Mouse (Mus musculus): ENCODE data around the gene Efcab2. TPM values are rescaled to one million over a fixed set of nuclear protein-coding genes. Genes with fewer than 3 reads are reported as not detected.
A peak's percentile ranks its signal among the peaks of the same experiment; 100 is the strongest.

Efcab2 gene
- polyA plus RNA-seq, 2 experiments, result 0.64 to 4.3 TPM

DNA sequence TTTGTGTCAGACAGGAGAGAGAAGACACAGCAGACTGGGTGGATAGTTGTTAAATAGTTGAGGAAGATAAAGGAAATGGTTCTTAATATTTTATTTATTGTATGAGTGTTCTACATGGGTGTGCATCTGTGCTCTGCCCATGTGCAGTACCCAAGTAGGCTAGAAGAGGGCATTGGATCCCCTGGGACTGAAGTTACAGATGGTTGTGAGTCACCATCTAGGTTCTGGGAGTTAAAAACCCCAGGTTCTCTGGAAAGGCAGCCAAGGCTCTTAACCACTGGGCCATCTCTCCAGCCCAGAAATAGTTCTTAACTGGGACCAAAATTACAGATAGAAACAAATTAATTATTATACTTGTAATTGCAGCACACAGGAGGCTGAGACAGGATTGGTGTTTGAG, 30.5 kb upstream of the Efcab2 start:
- H3K36me3 ChIP-seq (replicated peaks; ENCODE audit: control insufficient read depth, insufficient read depth, low read depth), result no peaks in the 10 kb centered on the region
- no peaks in the 10 kb centered on the region for H3K27me3 ChIP-seq (ENCODE audit: control insufficient read depth, insufficient read depth, low read length)
- no peak for DNase-seq (ENCODE audit: low read depth in 3 of 3, low spot score in 3 of 3)
- no peaks in the 10 kb centered on the region for H3K9me3 ChIP-seq (ENCODE audit: control insufficient read depth, low read length)
- H3K4me3 ChIP-seq (ENCODE audit: insufficient read depth in 1 of 2, low read depth in 2 of 2, low read length in 2 of 2), result no peak overlapping the region
- no peak overlapping the region for H3K9ac ChIP-seq (replicated peaks)
- H3K4me1 ChIP-seq (replicated peaks; ENCODE audit: control insufficient read depth in 2 of 2, insufficient read depth in 2 of 2, low read length in 1 of 2), result peaks cover 4 to 13% of the 10 kb centered on the region in 2 experiments; a peak in 3 of 4 replicates
- H3K4me2 ChIP-seq (ENCODE audit: low read depth), result no peak overlapping the region
- H3K27ac ChIP-seq, result no peak overlapping the region
- no peak for ATAC-seq (ENCODE audit: insufficient read depth)
- TF ChIP-seq EP300 (IDR thresholded peaks at IDR 0.05; ENCODE audit: low read depth) (no peak), CTCF (IDR thresholded peaks at IDR 0.05; ENCODE audit: low read depth) (no peak)

DNA sequence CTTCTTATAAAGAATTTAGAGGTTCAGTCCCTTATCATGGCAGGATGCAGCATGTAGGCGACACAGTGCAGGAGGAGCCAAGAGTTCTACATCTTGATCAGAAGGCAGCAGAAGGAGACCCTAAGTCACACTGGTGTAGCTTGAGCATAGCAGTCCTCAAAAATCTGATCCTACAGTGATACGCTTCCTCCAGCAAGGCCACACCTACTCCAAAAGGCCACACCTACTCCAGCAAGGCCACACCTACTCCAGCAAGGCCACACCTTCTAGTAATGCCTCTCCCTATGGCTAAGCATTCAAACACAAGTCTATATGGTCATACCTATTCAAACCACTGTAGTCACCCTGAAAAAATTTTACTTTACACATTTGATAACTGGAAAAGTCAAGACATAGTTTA, 29.8 kb upstream of the Efcab2 start:
- TF ChIP-seq EP300 (IDR thresholded peaks at IDR 0.05; ENCODE audit: low read depth), result no peak
- no peak for TF ChIP-seq CTCF (IDR thresholded peaks at IDR 0.05; ENCODE audit: low read depth)
- no peak overlapping the region for H3K9ac ChIP-seq (replicated peaks)
- H3K4me2 ChIP-seq (ENCODE audit: low read depth), result no peak overlapping the region
- no peaks in the 10 kb centered on the region for H3K9me3 ChIP-seq (ENCODE audit: control insufficient read depth, low read length)
- ATAC-seq (ENCODE audit: insufficient read depth) (peak; percentile 74), DNase-seq (ENCODE audit: low read depth in 3 of 3, low spot score in 3 of 3) (peak; percentile 20 to 49 (median 35))
- H3K36me3 ChIP-seq (replicated peaks; ENCODE audit: control insufficient read depth, insufficient read depth, low read depth), result no peaks in the 10 kb centered on the region
- H3K4me3 ChIP-seq (ENCODE audit: insufficient read depth in 1 of 2, low read depth in 2 of 2, low read length in 2 of 2), result no peak overlapping the region
- no peak overlapping the region for H3K27ac ChIP-seq
- peaks cover 4 to 13% of the 10 kb centered on the region in 2 experiments; a peak in 3 of 4 replicates for H3K4me1 ChIP-seq (replicated peaks; ENCODE audit: control insufficient read depth in 2 of 2, insufficient read depth in 2 of 2, low read length in 1 of 2)
- WGBS (ENCODE audit: insufficient replicate concordance), result 38% methylated on average over 2 of the region's 2 CpGs
- no peaks in the 10 kb centered on the region for H3K27me3 ChIP-seq (ENCODE audit: control insufficient read depth, insufficient read depth, low read length)

DNA sequence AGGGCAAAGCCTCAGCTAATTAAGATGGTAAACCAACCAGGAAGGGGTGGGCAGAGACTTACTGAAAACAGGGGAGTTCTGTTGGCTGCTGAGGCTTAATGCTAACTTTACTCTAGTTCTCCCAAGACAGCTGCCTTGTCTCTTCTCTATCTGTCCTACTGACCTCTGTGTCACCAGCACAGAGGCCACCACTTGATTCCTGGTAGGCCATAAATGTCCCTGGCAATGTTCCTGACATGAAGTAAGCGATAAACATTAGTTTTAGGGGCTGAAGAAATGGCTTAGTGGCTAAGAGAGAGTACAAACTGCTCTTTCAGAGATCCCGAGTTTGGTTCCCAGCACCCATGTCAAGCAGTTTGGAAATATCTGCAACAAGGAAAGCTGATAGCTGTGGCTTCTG, 29.0 kb upstream of the Efcab2 start:
- no peak for ATAC-seq (ENCODE audit: insufficient read depth)
- TF ChIP-seq EP300 (IDR thresholded peaks at IDR 0.05; ENCODE audit: low read depth) (no peak), CTCF (IDR thresholded peaks at IDR 0.05; ENCODE audit: low read depth) (no peak)
- no peaks in the 10 kb centered on the region for H3K36me3 ChIP-seq (replicated peaks; ENCODE audit: control insufficient read depth, insufficient read depth, low read depth)
- no peak overlapping the region for H3K4me3 ChIP-seq (ENCODE audit: insufficient read depth in 1 of 2, low read depth in 2 of 2, low read length in 2 of 2)
- no peak overlapping the region for H3K27ac ChIP-seq
- H3K27me3 ChIP-seq (ENCODE audit: control insufficient read depth, insufficient read depth, low read length), result no peaks in the 10 kb centered on the region
- no peak overlapping the region for H3K4me2 ChIP-seq (ENCODE audit: low read depth)
- H3K9ac ChIP-seq (replicated peaks), result no peak overlapping the region
- peaks cover 4 to 13% of the 10 kb centered on the region in 2 experiments; a peak in 3 of 4 replicates for H3K4me1 ChIP-seq (replicated peaks; ENCODE audit: control insufficient read depth in 2 of 2, insufficient read depth in 2 of 2, low read length in 1 of 2)
- WGBS (ENCODE audit: insufficient replicate concordance), result 58% methylated on average over 2 of the region's 2 CpGs
- H3K9me3 ChIP-seq (ENCODE audit: control insufficient read depth, low read length), result no peaks in the 10 kb centered on the region
- DNase-seq (ENCODE audit: low read depth in 3 of 3, low spot score in 3 of 3), result no peak

DNA sequence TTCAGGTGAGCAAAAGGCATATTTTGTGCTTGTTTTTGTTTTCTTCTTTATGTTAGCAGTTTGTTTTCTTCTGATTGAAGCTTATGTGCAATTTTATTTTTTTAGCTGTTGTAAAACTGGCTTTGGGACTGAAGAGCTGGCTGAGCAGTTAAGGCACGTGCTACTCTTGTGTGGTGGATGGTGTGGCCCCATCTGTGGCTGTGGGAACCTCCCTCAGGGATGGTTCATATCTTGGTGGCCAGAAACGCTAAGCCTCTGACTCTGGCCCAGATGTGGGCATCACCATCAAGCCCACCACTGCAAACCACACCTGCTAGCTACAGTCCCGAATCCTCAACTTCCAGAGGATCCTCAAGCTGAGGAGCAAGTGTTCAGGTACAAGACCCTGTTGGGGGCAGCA, 27.8 kb upstream of the Efcab2 start:
- Histone ChIP-seq H3K9ac (replicated peaks) (no peak overlapping the region; the same call in 1 of the 2 replicates), H3K36me3 (replicated peaks; ENCODE audit: control insufficient read depth, insufficient read depth, low read depth) (no peaks in the 10 kb centered on the region), H3K9me3 (ENCODE audit: control insufficient read depth, low read length) (no peaks in the 10 kb centered on the region), H3K27ac (no peak overlapping the region), H3K4me2 (ENCODE audit: low read depth) (no peak overlapping the region), H3K4me1 (replicated peaks; ENCODE audit: control insufficient read depth in 2 of 2, insufficient read depth in 2 of 2, low read length in 1 of 2) (peaks cover 4 to 12% of the 10 kb centered on the region in 2 experiments; a peak in 3 of 4 replicates), H3K27me3 (ENCODE audit: control insufficient read depth, insufficient read depth, low read length) (no peaks in the 10 kb centered on the region), H3K4me3 (ENCODE audit: insufficient read depth in 1 of 2, low read depth in 2 of 2, low read length in 2 of 2) (no peak overlapping the region)
- DNase-seq (ENCODE audit: low read depth in 3 of 3, low spot score in 3 of 3), result no peak
- peak; percentile 73 for ATAC-seq (ENCODE audit: insufficient read depth)
- WGBS (ENCODE audit: insufficient replicate concordance), result 22% methylated on average over 3 of the region's 3 CpGs
- TF ChIP-seq EP300 (IDR thresholded peaks at IDR 0.05; ENCODE audit: low read depth) (no peak), CTCF (IDR thresholded peaks at IDR 0.05; ENCODE audit: low read depth) (no peak)

DNA sequence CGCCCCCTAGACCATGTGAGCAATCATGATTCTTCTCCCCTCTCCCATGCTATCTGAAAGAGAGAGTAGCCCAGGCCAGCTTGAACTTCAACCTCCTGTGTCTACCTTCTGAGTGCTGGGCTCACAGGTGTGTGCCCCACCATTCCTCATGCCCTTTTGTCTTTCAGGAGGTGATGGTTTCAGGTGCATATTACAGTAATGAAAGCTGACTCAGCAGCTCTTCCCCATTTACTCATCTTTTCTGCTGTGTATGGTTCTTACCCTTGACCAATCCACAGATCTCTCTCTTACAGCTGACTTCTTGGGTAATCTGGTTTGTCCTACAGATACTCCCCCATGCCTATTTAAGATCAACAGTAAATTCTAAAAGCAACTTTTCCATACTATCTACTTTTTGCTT, 26.7 kb upstream of the Efcab2 start:
- Histone ChIP-seq H3K4me2 (ENCODE audit: low read depth) (no peak overlapping the region), H3K4me1 (replicated peaks; ENCODE audit: control insufficient read depth in 2 of 2, insufficient read depth in 2 of 2, low read length in 1 of 2) (peaks cover 4 to 12% of the 10 kb centered on the region in 2 experiments; a peak in 3 of 4 replicates), H3K36me3 (replicated peaks; ENCODE audit: control insufficient read depth, insufficient read depth, low read depth) (no peaks in the 10 kb centered on the region), H3K27ac (no peak overlapping the region), H3K27me3 (ENCODE audit: control insufficient read depth, insufficient read depth, low read length) (no peaks in the 10 kb centered on the region), H3K9ac (replicated peaks) (no peak overlapping the region), H3K4me3 (ENCODE audit: insufficient read depth in 1 of 2, low read depth in 2 of 2, low read length in 2 of 2) (no peak overlapping the region), H3K9me3 (ENCODE audit: control insufficient read depth, low read length) (no peaks in the 10 kb centered on the region)
- DNase-seq (ENCODE audit: low read depth in 3 of 3, low spot score in 3 of 3) (no peak), ATAC-seq (ENCODE audit: insufficient read depth) (no peak)
- WGBS (ENCODE audit: insufficient replicate concordance), result 81% methylated on average over 1 of the region's 1 CpGs
- TF ChIP-seq CTCF (IDR thresholded peaks at IDR 0.05; ENCODE audit: low read depth) (0 out of 2 replicates have a peak, but pooled peaks have one; percentile 15), EP300 (IDR thresholded peaks at IDR 0.05; ENCODE audit: low read depth) (no peak)
